Mouse (Mus musculus) forebrain, embryonic 16.5 days (tissue): ENCODE measurements around the gene Reck. TPM values are rescaled to one million over a fixed set of nuclear protein-coding genes. Genes with fewer than 3 reads are reported as not detected.
A peak's percentile ranks its signal among the peaks of the same experiment; 100 is the strongest.

Experiments used
- ATAC-seq: fragments of 200-750 bp; cut with Nextera tagmentation; 2 replicates; pipeline ENCODE4 v1.8.0; 2017; ENCODE audit warnings: mild to moderate bottlenecking, moderate library complexity
- H3K27ac ChIP-seq: fragments of 300-500 bp; sonication (generic); 2 replicates; pipeline ENCODE4 v1.5.1; 2014; ENCODE audit warnings: low read length, control low read depth
- H3K27me3 ChIP-seq: fragments of 300-500 bp; sonication (generic); replicated peaks from 2 replicates; pipeline ENCODE4 v1.6.1; 2014; ENCODE audit warnings: low read length; ENCODE audit not compliant: control insufficient read depth, insufficient read depth
- H3K36me3 ChIP-seq: fragments of 300-500 bp; sonication (generic); 2 replicates; pipeline ENCODE4 v1.6.1; 2014; ENCODE audit not compliant: control insufficient read depth, insufficient read depth
- H3K4me1 ChIP-seq: fragments of 300-500 bp; sonication (generic); replicated peaks from 2 replicates; pipeline ENCODE4 v1.6.1; 2014; ENCODE audit warnings: low read length; ENCODE audit not compliant: control insufficient read depth, insufficient read depth
- H3K4me2 ChIP-seq: fragments of 300-500 bp; sonication (generic); 2 replicates; pipeline ENCODE4 v1.6.1; 2014; ENCODE audit warnings: mild to moderate bottlenecking, low read length, control low read depth
- H3K4me3 ChIP-seq: fragments of 300-500 bp; sonication (generic); replicated peaks from 2 replicates; pipeline ENCODE4 v1.5.1; 2014; ENCODE audit warnings: mild to moderate bottlenecking, low read length, control low read depth
- H3K9ac ChIP-seq: fragments of 300-500 bp; sonication (generic); replicated peaks from 2 replicates; pipeline ENCODE4 v1.6.1; 2014; ENCODE audit warnings: low read depth, low read length, control low read depth
- H3K9me3 ChIP-seq: fragments of 300-500 bp; sonication (generic); 2 replicates; pipeline ENCODE4 v1.6.1; 2016; ENCODE audit warnings: low read length; ENCODE audit not compliant: control insufficient read depth
- WGBS: fragments of 180-500 bp; shearing (Covaris S2); extraction: QIAGEN DNeasy Blood & Tissue Kit; methylation state at CpG from one replicate; pipeline ENCODE4 v1.1.7; 2014; 5-methylcytosine and 5-hydroxymethylcytosine counted together
- polyA plus RNA-seq: library from polyadenylated mRNA; unstranded; fragments of >200 nt; fragmentation: Nextera tagmentation; extraction: Ambion mirVana; gene quantifications from 2 replicates; pipeline ENCODE4 v1.2.1, GENCODE M21; 2015

Reck gene
- polyA plus RNA-seq, 1 experiment from 2014 or later, result 4.8 TPM

DNA sequence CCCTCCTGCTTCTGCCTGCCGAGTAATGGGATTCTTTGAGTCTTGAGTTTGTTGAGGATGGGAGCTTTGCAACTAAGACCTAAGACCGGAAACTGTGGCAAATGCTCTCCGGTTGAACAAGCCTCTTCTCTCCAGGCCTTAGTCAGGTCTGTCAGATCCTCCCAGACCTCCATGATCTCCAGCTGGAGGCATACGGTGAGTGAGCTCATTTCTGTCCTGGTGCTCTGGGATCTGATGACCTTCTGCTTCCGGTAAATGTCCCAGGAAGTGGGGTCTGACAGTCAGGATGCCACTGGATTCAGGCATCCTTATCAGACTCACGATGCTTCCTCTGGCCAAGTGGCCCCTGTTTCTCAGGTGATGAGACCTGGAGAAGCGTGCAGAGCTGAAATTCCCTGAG is 105.9 kb downstream of the Reck start:
- H3K4me3 ChIP-seq, result no peak overlapping the region
- WGBS, result 92% methylated on average over 7 of the region's 7 CpGs
- no peaks in the 10 kb centered on the region for H3K36me3 ChIP-seq
- peaks cover 24% of the 10 kb centered on the region for H3K4me1 ChIP-seq
- no peaks in the 10 kb centered on the region for H3K27me3 ChIP-seq
- H3K9ac ChIP-seq, result no peak overlapping the region
- no peaks in the 10 kb centered on the region for H3K9me3 ChIP-seq
- no peak overlapping the region for H3K27ac ChIP-seq
- ATAC-seq, result no peak
- no peak overlapping the region for H3K4me2 ChIP-seq

DNA sequence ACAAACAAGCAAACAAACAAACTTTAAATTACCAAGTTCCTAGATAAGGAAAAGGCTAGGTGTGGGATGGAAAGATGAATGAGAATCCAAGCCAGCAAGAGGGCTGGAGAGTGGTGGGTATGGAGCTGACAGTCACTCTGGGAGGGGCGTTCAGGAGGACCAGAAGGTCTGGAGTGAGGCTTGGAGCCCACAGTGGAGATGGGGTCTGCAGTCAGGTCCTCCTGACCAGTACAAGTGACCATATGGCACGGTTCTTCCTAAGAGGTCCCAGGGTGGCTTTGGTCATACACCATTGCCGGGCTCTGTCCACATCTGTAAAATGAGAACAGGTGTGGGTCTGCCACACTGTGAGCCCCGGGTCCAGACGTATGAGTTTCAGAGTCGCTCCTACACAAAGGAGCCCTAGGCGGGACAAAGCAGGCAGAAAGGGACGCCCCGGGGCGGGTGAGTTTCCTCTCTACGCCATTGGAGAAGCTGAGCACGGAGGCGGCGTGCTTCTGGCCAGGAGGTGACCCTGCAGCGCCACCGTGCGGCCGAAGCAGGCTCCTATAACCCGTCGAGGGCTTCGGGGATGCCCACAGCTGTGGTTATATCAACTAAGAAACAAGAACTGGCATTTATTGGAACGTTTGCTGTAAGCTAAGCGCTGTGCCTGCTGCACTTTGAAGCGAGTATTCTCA is 106.9 kb downstream of the Reck start:
- H3K36me3 ChIP-seq, result no peaks in the 10 kb centered on the region
- 2% methylated on average over 24 of the region's 24 CpGs for WGBS
- H3K9ac ChIP-seq, result peak overlapping the region; percentile 55
- no peaks in the 10 kb centered on the region for H3K9me3 ChIP-seq
- H3K27me3 ChIP-seq, result no peaks in the 10 kb centered on the region
- no peak overlapping the region for H3K27ac ChIP-seq
- H3K4me1 ChIP-seq, result peaks cover 24% of the 10 kb centered on the region
- peak overlapping the region; percentile 56 for H3K4me2 ChIP-seq
- peak; percentile 95 for ATAC-seq
- H3K4me3 ChIP-seq, result peak overlapping the region; percentile 31

DNA sequence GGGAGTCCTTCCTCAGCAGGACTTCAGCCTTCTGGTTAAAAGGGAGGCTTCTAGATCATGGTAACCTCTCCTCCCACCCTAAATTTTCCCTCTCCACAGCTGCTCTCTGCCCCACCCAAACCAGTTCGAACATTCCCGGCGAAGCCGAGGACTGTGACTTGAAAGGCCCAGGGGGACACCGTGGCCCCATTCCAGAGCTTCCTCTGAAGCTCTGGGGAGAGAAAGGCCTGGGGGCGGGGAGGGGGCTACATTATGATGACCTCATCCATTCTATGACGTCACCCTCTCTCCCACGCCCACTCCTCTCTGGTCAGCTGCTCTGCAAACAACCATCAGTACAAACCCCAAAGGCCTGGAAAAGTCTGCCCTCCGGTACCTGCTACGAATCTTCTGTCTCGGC is 107.9 kb downstream of the Reck start, which contains the start of gene Ccin:
Gene Ccin, plus strand, starts transcription at position 303 of the 400 bp plus-strand sequence.
- Histone ChIP-seq H3K4me2 (peak within 1 kb of the TSS; percentile 56), H3K27ac (no peak within 1 kb of the TSS), H3K27me3 (no peaks in the 10 kb centered on the region), H3K36me3 (no peaks in the 10 kb centered on the region), H3K9ac (peak within 1 kb of the TSS; percentile 55), H3K4me3 (peak within 1 kb of the TSS; percentile 31), H3K4me1 (peaks cover 24% of the 10 kb centered on the region), H3K9me3 (no peaks in the 10 kb centered on the region)
- no peak for ATAC-seq
- 78% methylated on average over 11 of the region's 11 CpGs for WGBS

DNA sequence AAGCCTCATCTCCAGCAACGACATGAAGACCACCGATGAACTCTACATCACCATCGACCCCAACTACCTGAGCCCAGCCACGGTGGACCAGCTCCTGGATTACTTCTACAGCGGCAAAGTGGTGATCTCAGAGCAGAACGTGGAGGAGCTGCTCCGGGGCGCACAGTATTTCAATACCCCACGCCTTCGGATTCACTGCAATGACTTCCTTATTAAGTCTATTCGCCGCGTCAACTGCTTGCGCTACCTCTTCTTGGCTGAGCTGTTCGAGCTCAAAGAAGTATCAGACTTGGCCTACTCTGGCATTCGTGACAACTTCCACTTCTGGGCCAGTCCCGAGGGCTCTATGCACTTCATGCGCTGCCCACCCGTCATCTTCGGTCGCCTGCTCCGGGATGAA is 108.4 kb downstream of the Reck start:
- Histone ChIP-seq H3K4me1 (peaks cover 19% of the 10 kb centered on the region), H3K9me3 (no peaks in the 10 kb centered on the region), H3K27me3 (no peaks in the 10 kb centered on the region), H3K27ac (no peak overlapping the region), H3K36me3 (no peaks in the 10 kb centered on the region), H3K9ac (no peak overlapping the region), H3K4me2 (no peak overlapping the region), H3K4me3 (no peak overlapping the region)
- WGBS, result 90% methylated on average over 22 of the region's 22 CpGs
- ATAC-seq, result no peak

DNA sequence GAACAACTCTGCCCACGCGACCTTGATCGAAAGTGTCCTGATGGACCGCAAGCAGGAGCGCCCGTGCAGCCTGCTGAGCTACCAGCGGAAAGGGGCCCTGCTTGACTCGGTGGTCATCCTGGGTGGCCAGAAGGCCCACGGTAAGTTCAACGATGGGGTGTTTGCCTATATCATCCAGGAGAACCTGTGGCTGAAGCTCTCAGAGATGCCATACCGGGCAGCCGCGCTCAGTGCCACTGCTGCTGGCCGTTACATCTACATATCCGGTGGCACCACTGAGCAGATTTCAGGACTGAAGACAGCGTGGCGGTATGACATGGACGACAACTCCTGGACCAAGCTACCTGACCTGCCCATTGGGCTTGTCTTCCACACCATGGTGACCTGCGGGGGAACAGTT is 109.0 kb downstream of the Reck start:
- no peak overlapping the region for H3K4me2 ChIP-seq
- H3K4me3 ChIP-seq, result no peak overlapping the region
- H3K4me1 ChIP-seq, result peaks cover 14% of the 10 kb centered on the region
- H3K9ac ChIP-seq, result no peak overlapping the region
- no peaks in the 10 kb centered on the region for H3K27me3 ChIP-seq
- no peak overlapping the region for H3K27ac ChIP-seq
- H3K36me3 ChIP-seq, result no peaks in the 10 kb centered on the region
- no peak for ATAC-seq
- WGBS, result 95% methylated on average over 19 of the region's 19 CpGs
- H3K9me3 ChIP-seq, result no peaks in the 10 kb centered on the region

DNA sequence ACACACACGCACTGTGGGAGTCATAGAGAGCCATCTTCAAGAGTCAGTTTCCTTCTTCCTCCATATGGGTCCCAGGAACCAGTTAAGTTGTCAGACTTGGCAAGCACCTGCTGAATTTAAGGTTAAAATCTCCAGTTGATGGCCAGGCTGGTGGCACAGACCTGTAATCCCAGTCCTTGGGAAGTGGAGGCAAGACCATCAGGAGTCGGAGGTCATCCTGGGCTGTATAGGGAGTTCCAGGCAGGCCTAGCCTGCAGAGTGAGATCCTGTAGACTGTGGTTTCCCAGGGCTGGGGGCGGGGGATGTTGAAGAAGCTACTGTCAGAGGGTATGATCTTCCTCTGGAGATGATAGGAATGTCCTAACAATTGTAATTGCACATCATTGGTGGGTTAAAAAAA is 113.6 kb downstream of the Reck start:
- Histone ChIP-seq H3K27me3 (no peaks in the 10 kb centered on the region), H3K9me3 (no peaks in the 10 kb centered on the region), H3K36me3 (no peaks in the 10 kb centered on the region), H3K4me2 (no peak overlapping the region), H3K9ac (no peak overlapping the region), H3K4me3 (no peak overlapping the region), H3K27ac (no peak overlapping the region), H3K4me1 (no peaks in the 10 kb centered on the region)
- WGBS, result 88% methylated on average over 3 of the region's 3 CpGs
- ATAC-seq, result no peak

DNA sequence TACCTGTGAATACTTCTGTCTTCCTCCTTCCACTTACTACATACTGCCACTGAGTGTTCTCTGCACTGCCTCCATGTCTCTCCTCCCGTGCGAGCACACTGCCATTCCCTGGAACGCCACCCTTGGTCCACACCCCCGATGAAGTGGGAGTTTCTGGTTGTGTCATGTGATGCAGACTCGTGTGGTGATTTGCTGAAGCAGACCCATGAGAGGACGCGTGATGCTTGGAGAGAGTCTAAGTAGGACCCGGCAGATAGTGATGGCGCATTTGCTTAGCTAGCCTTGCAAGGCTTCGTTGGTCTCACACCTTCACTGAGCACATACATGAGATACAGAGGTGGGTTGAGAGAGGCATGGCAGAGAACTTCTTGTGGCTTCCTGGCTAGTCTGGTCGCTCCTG is 117.7 kb downstream of the Reck start:
- no peak overlapping the region for H3K4me2 ChIP-seq
- no peak overlapping the region for H3K27ac ChIP-seq
- no peak for ATAC-seq
- no peaks in the 10 kb centered on the region for H3K4me1 ChIP-seq
- H3K9me3 ChIP-seq, result no peaks in the 10 kb centered on the region
- H3K4me3 ChIP-seq, result no peak overlapping the region
- H3K9ac ChIP-seq, result no peak overlapping the region
- WGBS, result 90% methylated on average over 11 of the region's 11 CpGs
- H3K36me3 ChIP-seq, result no peaks in the 10 kb centered on the region
- H3K27me3 ChIP-seq, result no peaks in the 10 kb centered on the region

DNA sequence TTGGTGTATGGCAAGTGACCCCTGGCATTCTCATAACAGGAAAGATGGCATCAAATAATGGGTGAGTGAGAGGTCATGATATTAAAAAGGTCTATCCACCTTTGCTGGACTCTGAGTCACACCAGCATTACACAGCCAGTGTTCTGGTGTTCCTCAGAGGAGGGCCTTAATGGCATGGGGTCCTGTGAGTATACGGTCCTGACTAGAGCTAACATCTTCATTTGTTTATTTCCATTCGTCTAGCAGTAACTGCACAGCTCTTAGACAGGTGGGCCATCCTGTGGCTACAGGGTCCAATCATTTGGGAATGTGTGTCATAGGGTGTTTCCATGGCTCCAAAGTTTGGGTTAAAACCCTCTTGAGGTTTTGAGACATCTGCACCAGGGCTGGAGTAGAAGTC is 119.0 kb downstream of the Reck start:
- H3K4me3 ChIP-seq, result no peak overlapping the region
- H3K27me3 ChIP-seq, result no peaks in the 10 kb centered on the region
- H3K36me3 ChIP-seq, result no peaks in the 10 kb centered on the region
- H3K9ac ChIP-seq, result no peak overlapping the region
- ATAC-seq, result no peak
- H3K9me3 ChIP-seq, result no peaks in the 10 kb centered on the region
- H3K4me1 ChIP-seq, result no peaks in the 10 kb centered on the region
- no peak overlapping the region for H3K27ac ChIP-seq
- no peak overlapping the region for H3K4me2 ChIP-seq
- WGBS, result 87% methylated on average over 2 of the region's 2 CpGs
